Mouse (Mus musculus) MEL-GATA-1-ER (cell line): ENCODE results near the gene Dand5.

Source experiments
- DNase-seq: peaks from one replicate; pipeline ENCODE4 v3.0.0-alpha.2; 2012; ENCODE audit warnings: low read depth; ENCODE audit errors: extremely low read depth

Gene Dand5

GRCm38 (mm10) chr8:84771000-84771687 lies 51.5 kb downstream of the Dand5 start:
- no peak for DNase-seq

GRCm38 (mm10) chr8:84770100-84770953 lies 52.3 kb downstream of the Dand5 start:
- no peak for DNase-seq

DNA sequence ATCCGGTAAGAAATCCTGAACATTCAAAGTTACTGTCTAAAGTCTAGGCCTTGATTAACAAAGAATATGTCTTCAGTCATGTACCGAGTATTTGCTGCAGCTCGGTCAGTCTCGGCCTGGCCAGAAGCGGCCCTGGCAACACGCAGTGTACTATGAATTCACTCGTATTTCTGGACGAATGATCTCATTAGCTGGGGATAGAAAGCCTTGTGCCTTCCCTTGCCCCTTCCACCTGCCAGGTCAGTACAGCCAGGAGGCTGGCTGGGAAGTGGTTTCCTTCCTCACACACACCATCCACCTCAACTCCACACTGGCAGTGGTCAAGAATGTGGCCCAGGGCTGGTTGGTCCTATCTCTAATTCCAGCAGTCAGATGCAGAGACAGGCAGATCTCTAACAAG lies 53.3 kb downstream of the Dand5 start:
- no peak for DNase-seq

GRCm38 (mm10) chr8:84768343-84769095 lies 54.1 kb downstream of the Dand5 start:
- DNase-seq = no peak

DNA sequence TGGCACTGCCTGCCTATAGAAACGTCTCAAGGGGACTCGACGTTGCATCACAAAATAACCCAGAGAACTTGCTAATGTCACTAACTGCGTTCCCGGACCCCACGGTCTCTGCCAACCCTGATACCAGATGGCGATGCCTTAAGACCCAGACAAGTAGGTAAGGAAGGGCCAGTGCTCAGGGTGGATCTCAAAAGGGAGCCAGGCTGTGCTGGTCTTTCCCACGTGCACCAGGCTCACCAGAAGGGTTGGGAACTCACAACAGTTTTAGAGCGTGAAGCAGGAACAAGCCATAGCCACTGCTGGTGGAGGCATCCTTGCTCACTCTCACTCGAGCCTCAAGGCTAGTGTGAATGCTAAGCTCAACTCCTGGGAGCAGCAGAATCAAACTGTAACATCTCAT lies 55.4 kb downstream of the Dand5 start:
- no peak for DNase-seq

GRCm38 (mm10) chr8:84766422-84766821 lies 56.2 kb downstream of the Dand5 start:
- DNase-seq = no peak

DNA sequence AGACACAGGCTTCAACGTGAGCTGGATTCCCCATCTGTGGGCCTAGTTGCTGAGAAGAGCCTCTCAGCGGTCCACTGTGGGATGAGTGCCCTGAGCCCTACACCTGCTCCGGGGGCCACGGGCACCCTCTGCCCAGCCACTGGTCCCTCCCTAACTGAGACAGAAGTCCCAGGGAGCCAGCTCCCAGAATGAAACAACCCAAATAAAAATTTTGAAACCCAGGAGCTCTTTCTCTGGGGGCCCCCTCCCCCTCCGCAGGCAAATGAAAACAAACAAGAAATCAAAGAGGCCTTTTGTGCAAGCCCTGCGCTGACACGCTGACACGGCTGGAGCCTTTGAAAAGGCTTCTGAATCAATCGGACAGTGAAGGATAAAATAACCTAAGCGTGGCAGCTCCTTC lies 57.0 kb downstream of the Dand5 start:
- no peak for DNase-seq
